Mouse (Mus musculus) CD4-positive helper T cell, adult 2 months (primary cell): ENCODE measurements at regions not wholly inside any gene's neighbourhood (a gene's known extent, or its start where the extent isn't known, plus 50 kb on each side); places are given as distances from the start of the nearest gene placed in this dataset.

Source experiments
- DNase-seq: peaks from one replicate; pipeline ENCODE4 v3.0.0-alpha.2; 2012; ENCODE audit warnings: low read depth, missing footprints, low spot score

GRCm38 (mm10) chr2:128473241-128473954, 117.6 kb upstream of the Spdye4c start:
- DNase-seq: no peak

DNA sequence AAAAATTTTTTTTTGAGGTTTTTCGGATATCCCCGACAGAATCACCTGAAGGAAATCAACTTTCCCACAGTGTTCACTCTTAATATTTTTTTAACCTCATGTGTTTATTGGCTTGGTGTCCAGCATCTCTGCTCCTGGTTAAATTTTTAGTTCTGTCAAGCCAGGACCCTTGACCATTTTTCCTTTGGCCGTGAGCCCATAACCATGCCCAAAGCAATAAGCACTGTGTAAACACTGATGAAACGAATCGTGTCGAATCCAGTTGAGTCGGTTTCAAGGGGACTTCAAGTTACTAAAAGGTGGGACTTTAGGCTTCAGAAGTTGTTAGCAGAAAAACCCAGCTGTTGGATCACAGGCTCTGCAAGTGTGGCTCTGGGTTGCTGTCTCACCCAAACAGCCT, 117.0 kb upstream of the Spdye4c start:
- no peak for DNase-seq

DNA sequence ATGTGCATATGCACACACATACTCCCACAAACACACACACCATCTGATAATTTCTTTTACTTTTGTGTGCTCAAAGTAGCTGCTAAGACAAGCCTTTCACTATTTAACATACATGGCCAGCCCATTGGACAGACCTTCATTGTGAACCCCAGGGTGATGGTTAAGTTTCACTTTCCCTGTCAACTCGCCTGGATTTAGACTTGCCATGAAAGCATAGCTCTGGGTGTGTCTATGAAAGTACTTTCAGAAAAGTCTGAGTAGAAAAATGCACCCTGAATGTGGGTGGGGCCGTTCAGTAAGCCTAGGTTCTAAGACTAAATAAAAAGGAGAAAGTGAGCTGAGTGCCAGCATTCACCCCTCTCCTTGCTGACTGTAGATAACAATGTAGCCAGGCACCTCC, 113.8 kb upstream of the Spdye4c start:
- no peak for DNase-seq

GRCm38 (mm10) chr2:128491217-128491877, 99.7 kb upstream of the Spdye4c start:
- no peak for DNase-seq

GRCm38 (mm10) chr2:128493871-128494270, 97.1 kb upstream of the Spdye4c start:
- DNase-seq: no peak

DNA sequence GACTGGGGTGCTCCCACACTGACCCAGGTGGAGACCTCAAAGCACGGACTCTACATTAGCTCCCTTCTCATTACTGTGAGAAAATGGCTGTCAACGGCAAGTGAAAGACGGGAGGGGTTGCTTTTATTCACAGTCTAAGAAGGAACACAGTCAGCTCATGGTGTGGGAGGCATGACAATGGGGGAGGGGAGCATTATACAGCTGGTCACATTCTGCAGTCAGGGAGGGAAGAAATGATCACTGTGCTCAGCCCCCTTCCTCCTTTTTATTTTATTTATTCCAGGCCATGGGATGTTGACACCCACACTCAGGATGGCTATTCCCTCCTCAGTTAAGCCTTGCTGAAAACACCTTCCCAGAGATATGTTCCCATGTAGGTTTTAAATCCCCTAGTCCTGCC, 93.1 kb upstream of the Spdye4c start:
- DNase-seq: no peak

DNA sequence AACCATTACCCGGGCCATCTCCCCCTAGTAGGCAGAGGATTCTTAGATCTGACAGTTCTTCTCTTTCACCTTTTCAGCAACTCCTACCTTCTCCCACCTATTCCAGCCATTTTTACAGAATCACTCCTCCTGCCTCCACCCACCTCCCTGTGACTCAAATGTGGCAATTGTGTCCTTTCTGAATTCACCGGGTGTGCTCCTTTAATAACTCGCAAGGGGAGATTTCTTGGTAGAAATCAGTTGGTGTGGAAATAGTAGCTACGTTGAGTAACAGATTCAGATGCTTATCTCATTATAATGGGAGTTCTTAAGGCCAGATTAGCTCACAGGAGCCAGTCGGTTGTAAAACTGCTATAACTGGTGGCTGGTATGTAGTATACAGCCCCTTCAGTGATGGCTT, 92.4 kb upstream of the Spdye4c start:
- DNase-seq: peak; percentile 14

DNA sequence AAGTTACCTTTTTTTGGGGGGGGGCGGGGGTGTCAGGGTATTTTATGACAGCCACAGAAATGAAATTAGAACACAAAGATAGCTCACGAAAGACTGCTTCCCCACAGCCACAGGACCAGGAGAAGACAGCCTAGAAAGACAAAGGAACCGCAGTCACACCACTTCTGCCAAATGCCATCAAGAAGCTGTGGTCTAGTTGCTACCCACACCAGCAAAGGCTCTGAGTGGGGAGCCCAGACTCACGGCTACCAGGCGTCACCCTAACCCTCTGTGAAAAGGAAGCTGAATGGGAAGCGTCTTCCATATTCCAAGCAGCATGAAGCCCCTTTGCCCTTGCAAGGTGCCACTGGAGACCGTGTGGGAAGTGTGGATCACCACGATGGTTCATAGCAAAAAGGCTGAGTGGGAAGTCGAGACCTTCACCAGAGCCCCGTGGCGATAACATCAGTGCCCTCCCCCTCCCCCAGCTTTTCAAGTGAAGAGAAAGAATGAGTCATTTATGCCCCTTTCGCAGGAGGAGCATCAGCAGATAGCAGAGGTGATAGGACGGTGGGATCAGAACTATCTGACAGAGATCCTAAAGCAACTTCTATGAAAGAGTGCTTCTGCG, 91.3 kb upstream of the Spdye4c start:
- DNase-seq: peak; percentile 82

GRCm38 (mm10) chr2:128502676-128503075, 88.3 kb upstream of the Spdye4c start:
- DNase-seq: peak; percentile 66

DNA sequence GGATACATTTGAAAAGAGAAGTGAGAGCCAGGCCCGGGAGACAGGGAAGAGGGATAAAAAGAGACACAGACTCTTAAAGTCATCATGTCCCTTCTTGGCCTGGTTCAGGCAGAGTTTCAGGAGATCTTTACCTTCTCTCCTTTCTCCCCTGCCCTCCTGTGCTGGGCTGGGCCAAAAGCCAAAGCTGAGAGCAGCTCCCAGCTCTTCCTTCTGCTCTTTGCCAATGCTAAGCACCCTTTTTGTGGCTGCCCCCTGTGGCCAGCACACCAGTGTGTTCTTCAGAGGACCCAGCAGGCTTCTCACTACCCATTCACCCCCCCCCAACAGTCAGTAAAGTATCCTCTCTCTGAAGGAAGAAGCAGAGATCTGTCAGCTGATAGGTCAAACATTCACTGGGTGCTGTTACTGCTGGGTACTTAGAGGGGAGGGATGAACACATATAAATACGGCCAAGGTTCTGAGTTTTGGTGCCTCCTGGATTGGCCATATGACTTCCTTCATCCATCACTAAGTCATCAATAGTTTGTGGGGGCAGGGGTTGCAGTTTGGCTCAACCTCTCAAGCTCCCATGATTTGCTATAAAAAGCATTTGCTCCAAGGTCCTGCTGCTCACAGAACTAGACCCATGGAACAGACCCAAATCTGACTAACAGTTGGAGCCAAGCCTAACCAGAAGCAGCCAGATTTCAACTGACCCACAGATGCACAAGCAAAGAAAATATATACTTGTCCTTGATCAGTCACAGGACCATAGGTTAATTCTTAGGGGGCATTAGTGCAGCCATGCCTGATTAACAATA, 87.7 kb upstream of the Spdye4c start:
- peak; percentile 29 for DNase-seq

DNA sequence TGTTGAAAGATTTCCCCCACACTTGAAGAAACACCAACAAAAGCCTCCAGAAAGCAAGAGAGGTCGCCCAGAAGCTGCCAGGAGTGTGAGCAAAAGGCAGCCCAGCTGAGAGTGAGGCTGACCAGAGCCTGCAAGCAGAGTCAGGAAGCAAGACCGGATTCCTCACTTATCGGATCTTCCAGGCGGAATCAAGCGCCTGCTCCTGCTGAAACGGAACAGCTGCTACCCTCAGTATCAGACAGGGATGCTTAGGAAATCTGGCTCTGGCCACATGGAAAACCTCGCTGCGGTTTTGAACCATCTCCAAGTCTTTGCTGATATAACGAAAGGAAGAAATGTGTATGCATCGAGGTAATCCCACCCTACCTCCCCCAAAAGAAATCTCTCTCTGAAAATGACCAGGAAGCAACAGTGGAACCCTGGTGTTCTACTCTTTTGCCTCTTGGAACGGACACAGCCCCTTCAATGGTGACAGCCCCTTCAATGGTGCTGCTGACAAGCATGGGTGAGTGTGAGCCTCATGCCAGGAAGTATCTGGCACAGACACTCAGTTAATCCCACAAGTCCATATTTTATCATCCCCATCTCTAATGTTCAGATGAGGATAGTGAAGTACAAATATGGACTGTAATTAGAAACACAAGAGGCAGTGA, 83.3 kb upstream of the Spdye4c start:
- no peak for DNase-seq

DNA sequence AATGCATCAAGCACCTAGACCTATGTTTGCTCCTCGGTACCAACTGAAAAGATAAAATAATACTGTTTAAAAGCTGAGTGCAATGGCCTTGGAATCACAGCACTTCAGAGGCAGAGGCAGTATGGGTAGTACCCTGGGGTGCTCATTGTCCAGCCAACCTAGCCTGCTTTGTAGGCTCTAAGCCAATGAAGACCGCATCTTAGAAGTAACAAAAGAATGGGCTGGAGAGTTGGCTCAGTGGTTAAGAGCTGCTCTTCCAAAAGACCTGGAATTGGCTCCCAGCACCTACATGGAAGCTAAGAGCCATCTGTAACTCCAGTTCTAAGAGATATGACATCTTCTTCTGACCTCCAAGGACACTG, 82.8 kb upstream of the Spdye4c start:
- no peak for DNase-seq

DNA sequence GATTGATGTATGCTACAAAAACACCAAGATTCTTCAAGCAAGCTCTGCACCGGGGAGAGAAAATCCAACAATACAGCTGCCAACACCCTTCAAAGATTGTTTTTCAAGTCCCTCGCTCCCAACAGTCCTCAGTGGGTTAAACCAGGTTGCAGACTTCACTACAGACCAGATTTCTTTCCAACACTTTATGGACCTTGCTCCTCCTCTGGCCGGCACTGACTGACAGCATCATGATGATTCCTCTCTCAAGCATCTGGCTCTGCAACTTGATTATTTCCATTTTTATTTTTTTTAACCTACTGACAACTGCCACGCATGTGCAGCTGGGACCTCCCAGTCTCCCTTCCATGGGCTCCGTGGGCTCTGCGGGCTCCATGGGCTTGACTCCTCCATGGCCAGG, 79.7 kb upstream of the Spdye4c start:
- DNase-seq: no peak

DNA sequence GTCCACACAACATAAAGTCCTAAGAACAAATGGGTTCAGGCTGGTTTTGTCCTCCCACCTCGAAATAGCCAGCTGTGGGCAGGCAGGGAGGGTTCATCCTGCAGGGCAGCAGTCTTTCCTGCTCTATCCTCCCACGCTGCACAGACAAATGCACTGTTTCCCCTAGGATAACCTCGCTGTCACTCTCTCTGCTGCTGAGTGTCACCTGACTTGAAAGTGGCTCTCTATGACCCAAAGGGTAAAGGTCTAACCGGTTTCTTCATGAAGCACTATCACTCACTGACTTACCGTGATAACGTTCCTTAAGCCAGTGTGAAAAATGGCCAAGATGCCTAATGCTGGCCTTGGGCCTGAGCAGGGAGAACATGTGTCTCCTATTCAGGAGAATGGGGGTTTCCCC, 78.2 kb upstream of the Spdye4c start:
- no peak for DNase-seq

GRCm38 (mm10) chr2:128514463-128515290, 76.3 kb upstream of the Spdye4c start:
- no peak for DNase-seq

DNA sequence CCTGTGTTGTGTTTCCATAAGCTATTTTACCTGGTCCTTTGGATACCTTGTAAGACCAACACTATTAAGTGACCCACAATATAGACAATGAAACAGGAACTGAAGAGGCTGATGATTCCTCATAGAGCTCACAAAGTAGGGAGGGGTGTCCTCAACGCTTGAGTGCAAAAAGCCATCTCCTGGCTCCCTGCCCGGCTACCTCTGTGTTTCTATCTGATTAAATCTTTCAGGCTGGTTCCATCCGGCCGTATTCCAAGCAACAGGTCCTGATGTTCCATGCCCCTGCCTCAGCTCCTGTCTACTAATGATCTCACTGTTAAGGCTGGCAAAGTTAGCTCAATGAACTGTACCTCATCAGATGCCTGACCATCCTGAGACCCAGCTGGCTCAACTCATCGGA, 75.3 kb upstream of the Spdye4c start:
- no peak for DNase-seq

DNA sequence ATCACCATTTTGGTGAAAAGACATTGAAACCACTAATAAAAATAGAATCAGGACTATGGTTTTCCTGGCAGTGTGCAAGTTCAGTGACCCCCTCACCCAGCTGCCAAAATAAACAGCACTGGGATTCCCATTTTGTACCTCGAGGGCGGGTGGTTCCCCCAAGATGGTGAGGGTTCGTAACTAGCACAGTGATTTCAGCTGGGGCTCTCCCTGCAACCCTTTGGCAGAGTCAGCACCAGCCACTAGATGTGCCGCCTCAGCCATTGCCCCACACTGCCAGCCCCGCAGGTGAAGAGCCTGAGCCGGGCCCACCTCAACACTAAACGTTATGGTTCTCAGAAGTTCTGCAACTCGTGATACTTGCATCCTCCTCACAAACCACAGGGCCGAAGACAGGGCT, 74.3 kb upstream of the Spdye4c start:
- DNase-seq: peak; percentile 16

GRCm38 (mm10) chr2:128518142-128518541, 72.9 kb upstream of the Spdye4c start:
- DNase-seq: no peak

DNA sequence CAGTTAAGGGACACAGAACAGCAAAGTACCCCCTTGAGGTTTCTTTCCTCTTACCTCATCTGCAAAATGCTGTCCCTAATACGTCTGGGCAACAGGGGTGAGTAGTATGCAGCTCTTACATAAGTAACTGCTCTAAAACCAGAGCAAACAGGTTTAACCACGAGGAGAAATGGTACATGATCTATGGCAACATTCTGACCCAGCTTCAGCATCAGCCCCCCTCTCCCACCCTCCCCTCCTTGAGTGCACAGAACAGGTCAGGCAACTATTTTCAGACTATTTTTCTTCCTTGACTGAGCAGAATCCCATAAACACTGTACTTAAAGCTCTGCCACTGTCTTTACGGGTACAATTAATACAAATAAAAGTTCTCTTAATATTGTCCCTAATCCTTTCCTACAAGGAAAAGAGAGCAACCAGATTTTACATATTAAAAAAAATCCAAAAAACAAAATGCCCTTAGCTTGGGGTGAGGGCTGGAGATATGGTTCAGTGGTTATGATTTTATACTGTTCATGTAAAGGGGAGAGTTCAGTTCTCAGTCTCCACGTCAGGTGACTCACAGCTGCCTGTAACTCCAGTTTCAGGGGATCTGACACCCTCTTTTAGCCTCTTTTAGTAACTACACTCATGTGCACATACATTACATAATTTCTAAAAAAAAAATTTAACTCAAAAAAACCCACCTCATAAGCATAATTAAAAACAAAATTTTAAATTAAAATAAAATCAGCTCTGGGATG, 69.1 kb upstream of the Spdye4c start:
- no peak for DNase-seq

- DNase-seq: no peak
Observed at GRCm38 (mm10) chr2:128523425-128524108, 67.4 kb upstream of the Spdye4c start.
